Mouse (Mus musculus) thymus, postnatal 0 days (tissue): ENCODE measurements around the gene Tmem259. TPM values are rescaled to one million over a fixed set of nuclear protein-coding genes. Genes with fewer than 3 reads are reported as not detected.

ENCODE experiments used
- polyA plus RNA-seq: library from polyadenylated mRNA; unstranded; fragments of >200 nt; fragmentation: Nextera tagmentation; extraction: Ambion mirVana; gene quantifications from 2 replicates; pipeline ENCODE4 v1.2.1, GENCODE M21; 2015

Gene Tmem259
- polyA plus RNA-seq, 1 experiment from 2014 or later, result 25.8 TPM

Other genes starting within 250 kb of the Tmem259 start
- 35.2 and 39.5 TPM in 2 replicates for gene Polrmt, start 237.7 kb downstream of the Tmem259 start, polyA plus RNA-seq
- gene Fgf22, start 229.3 kb downstream of the Tmem259 start, polyA plus RNA-seq, result 0.23 TPM in 1 of 2 replicates, not detected in the other
- 74.1 and 80.0 TPM in 2 replicates for gene Rnf126, start 217.4 kb downstream of the Tmem259 start, polyA plus RNA-seq
- 5.4 and 6.0 TPM in 2 replicates for gene Fstl3, start 207.1 kb downstream of the Tmem259 start, polyA plus RNA-seq
- 31.6 and 32.5 TPM in 2 replicates for gene Prss57, start 193.4 kb downstream of the Tmem259 start, polyA plus RNA-seq
- gene Palm, start 190.8 kb downstream of the Tmem259 start, polyA plus RNA-seq, result 50.5 and 51.3 TPM in 2 replicates
- 7.5 and 10.5 TPM in 2 replicates for gene Misp, start 163.3 kb downstream of the Tmem259 start, polyA plus RNA-seq
- gene Ptbp1, start 129.9 kb downstream of the Tmem259 start, polyA plus RNA-seq, result 217 and 246 TPM in 2 replicates
- 1.7 TPM in 2 replicates for gene Prtn3, start 109.9 kb downstream of the Tmem259 start, polyA plus RNA-seq
- gene Plppr3, start 109.7 kb downstream of the Tmem259 start, polyA plus RNA-seq, result 3.3 and 3.4 TPM in 2 replicates
- 0.30 and 0.74 TPM in 2 replicates for gene Elane, start 98.1 kb downstream of the Tmem259 start, polyA plus RNA-seq
- 4.2 TPM in 1 of 2 replicates, not detected in the other for gene Cfd, start 93.5 kb downstream of the Tmem259 start, polyA plus RNA-seq
- gene Med16, start 75.4 kb downstream of the Tmem259 start, polyA plus RNA-seq, result 32.6 and 39.1 TPM in 2 replicates
- 5.3 and 15.5 TPM in 2 replicates for gene Gm26602, start 73.5 kb downstream of the Tmem259 start, polyA plus RNA-seq
- 0.48 and 1.2 TPM in 2 replicates for gene Kiss1r, start 67.4 kb downstream of the Tmem259 start, polyA plus RNA-seq
- gene R3hdm4, start 63.1 kb downstream of the Tmem259 start, polyA plus RNA-seq, result 129 and 131 TPM in 2 replicates
- 3.7 TPM in 2 replicates for gene Arid3a, start 57.3 kb downstream of the Tmem259 start, polyA plus RNA-seq
- gene Wdr18, start 24.2 kb downstream of the Tmem259 start, polyA plus RNA-seq, result 77.5 and 85.8 TPM in 2 replicates
- 0.09 and 0.20 TPM in 2 replicates for gene Grin3b, start 13.6 kb downstream of the Tmem259 start, polyA plus RNA-seq
- 137 and 152 TPM in 2 replicates for gene Cnn2, start 4.3 kb upstream of the Tmem259 start, polyA plus RNA-seq
- gene Abca7, start 12.2 kb upstream of the Tmem259 start, polyA plus RNA-seq, result 5.2 and 5.8 TPM in 2 replicates
- gene Arhgap45, start 32.3 kb upstream of the Tmem259 start, polyA plus RNA-seq, result 179 and 206 TPM in 2 replicates
- gene Polr2e, start 55.5 kb upstream of the Tmem259 start, polyA plus RNA-seq, result 153 and 158 TPM in 2 replicates
- gene Gpx4, start 62.8 kb upstream of the Tmem259 start, polyA plus RNA-seq, result 640 and 681 TPM in 2 replicates
- 18.3 and 19.7 TPM in 2 replicates for gene Sbno2, start 121.2 kb upstream of the Tmem259 start, polyA plus RNA-seq
- 18.2 and 23.2 TPM in 2 replicates for gene Stk11, start 131.5 kb upstream of the Tmem259 start, polyA plus RNA-seq
- 588 TPM in 2 replicates for gene Atp5d, start 154.3 kb upstream of the Tmem259 start, polyA plus RNA-seq
- gene Cbarp, start 156.5 kb upstream of the Tmem259 start, polyA plus RNA-seq, result 3.5 and 4.3 TPM in 2 replicates
- gene Midn, start 163.9 kb upstream of the Tmem259 start, polyA plus RNA-seq, result 13.1 and 18.8 TPM in 2 replicates
- gene Cirbp, start 181.7 kb upstream of the Tmem259 start, polyA plus RNA-seq, result 226 and 376 TPM in 2 replicates
- 15.3 and 15.4 TPM in 2 replicates for gene 1600002K03Rik, start 188.6 kb upstream of the Tmem259 start, polyA plus RNA-seq
- 1.2 and 1.6 TPM in 2 replicates for gene Efna2, start 195.2 kb upstream of the Tmem259 start, polyA plus RNA-seq
- 70.8 and 72.4 TPM in 2 replicates for gene Mum1, start 242.1 kb upstream of the Tmem259 start, polyA plus RNA-seq